Mouse (Mus musculus): ENCODE data around the gene Mab21l1. TPM values are rescaled to one million over a fixed set of nuclear protein-coding genes. Genes with fewer than 3 reads are reported as not detected.

Mab21l1 gene
- polyA plus RNA-seq, 1 experiment from 2014 or later: 0.26 TPM

DNA sequence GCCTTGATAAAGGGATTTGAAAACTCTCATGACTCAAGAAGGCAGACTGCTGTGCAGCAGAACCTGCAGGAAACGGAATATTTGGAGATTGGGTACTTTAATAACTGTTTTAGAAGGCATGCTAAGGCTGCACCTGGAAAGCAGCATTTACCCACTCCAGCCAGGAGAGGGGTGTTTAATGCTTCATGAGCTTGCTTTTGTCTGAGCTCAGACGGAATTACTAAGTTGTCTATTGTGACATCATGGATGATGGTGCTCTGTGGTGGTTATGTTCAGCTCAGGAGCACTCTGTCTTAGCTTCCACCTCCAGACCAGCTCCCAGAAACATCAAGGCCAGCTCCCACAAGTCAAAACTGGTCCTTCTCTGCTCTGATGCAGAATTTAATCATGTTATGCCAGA is 7.5 kb downstream of the Mab21l1 start:
- ATAC-seq: no peak
- H3K4me2 ChIP-seq: no peak overlapping the region
- no peak overlapping the region for H3K4me3 ChIP-seq
- H3K4me1 ChIP-seq: 0 out of 2 replicates have a peak, but pooled peaks cover 4% of the 10 kb centered on the region
- H3K27ac ChIP-seq: no peak overlapping the region
- peaks cover 34% of the 10 kb centered on the region for H3K27me3 ChIP-seq (replicated peaks)
- H3K9ac ChIP-seq: no peak overlapping the region
- H3K36me3 ChIP-seq: no peaks in the 10 kb centered on the region
- no peaks in the 10 kb centered on the region for H3K9me3 ChIP-seq (replicated peaks)
- 57% methylated on average over 2 of the region's 2 CpGs for WGBS (ENCODE audit: insufficient replicate concordance)

GRCm38 (mm10) chr3:55790609-55791008 is 8.3 kb downstream of the Mab21l1 start:
- H3K4me1 ChIP-seq: 0 out of 2 replicates have a peak, but pooled peaks cover 4% of the 10 kb centered on the region
- H3K9me3 ChIP-seq (replicated peaks): no peaks in the 10 kb centered on the region
- no peak overlapping the region for H3K4me2 ChIP-seq
- H3K27ac ChIP-seq: no peak overlapping the region
- no peak for ATAC-seq
- H3K27me3 ChIP-seq (replicated peaks): peaks cover 29% of the 10 kb centered on the region
- no peak overlapping the region for H3K4me3 ChIP-seq
- no peaks in the 10 kb centered on the region for H3K36me3 ChIP-seq
- no peak overlapping the region for H3K9ac ChIP-seq
- WGBS (ENCODE audit: insufficient replicate concordance): 59% methylated on average over 4 of the region's 4 CpGs

DNA sequence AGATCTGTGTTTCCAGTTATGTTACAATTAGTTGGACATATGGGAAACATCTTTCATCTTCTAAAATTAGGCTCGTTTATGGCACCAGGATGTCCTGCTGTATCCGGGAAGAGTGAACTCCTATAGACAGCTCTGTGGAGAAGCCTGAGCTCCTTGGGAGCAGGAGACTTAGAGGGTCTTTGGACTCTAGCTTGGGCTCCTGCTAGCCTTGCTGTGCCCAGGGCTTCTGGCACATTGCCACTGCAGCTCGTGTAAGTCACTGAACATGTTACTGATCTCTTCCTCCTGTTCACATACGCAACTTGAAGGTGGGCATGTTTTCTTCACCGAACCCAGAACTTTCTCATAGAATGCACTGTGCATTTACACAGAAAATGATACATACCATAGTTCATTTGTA is 9.9 kb downstream of the Mab21l1 start:
- Histone ChIP-seq H3K4me3 (no peak overlapping the region), H3K9me3 (replicated peaks) (no peaks in the 10 kb centered on the region), H3K4me1 (0 out of 2 replicates have a peak, but pooled peaks cover 3% of the 10 kb centered on the region), H3K36me3 (no peaks in the 10 kb centered on the region), H3K27ac (no peak overlapping the region), H3K4me2 (no peak overlapping the region), H3K27me3 (replicated peaks) (peaks cover 13% of the 10 kb centered on the region), H3K9ac (no peak overlapping the region)
- ATAC-seq: no peak
- WGBS (ENCODE audit: insufficient replicate concordance): 65% methylated on average over 5 of the region's 5 CpGs

DNA sequence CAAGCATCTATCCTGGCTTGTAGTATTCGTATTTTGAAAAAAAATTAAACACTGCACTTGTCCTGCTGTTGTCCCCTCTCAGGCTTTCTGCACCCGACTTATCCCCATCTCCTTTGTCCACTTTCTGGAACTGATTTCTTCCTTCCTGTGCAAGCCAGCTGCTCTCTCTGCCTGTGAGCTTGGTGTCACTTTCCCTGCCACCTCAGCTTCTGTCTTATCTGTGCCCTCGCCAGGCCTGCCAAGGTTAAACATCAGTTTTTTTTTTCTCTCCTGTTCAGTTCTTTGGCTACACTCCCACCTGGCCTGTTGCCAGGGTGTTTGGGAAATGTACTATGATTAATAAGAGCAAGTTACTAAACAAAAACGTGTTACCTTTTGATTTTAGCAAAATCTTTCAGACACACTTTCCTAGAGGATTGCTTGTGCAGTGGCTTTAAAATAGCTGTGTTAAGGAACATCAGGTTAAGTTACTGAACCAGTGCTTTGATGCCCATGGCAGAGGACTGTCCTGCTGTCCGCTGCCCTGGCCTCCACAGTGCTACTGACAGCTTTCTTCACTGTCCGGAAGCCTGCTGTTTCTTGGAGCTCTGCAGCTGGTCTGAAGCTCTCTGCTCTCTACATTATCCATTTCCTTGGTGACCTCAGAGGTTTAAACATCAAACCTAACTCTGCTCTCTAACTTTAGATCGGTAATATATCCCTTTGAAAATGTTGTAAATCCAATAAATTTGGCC is 11.7 kb downstream of the Mab21l1 start:
- Histone ChIP-seq H3K4me3 (no peak overlapping the region), H3K27ac (no peak overlapping the region)
- WGBS (ENCODE audit: insufficient replicate concordance): 57% methylated on average over 7 of the region's 7 CpGs

DNA sequence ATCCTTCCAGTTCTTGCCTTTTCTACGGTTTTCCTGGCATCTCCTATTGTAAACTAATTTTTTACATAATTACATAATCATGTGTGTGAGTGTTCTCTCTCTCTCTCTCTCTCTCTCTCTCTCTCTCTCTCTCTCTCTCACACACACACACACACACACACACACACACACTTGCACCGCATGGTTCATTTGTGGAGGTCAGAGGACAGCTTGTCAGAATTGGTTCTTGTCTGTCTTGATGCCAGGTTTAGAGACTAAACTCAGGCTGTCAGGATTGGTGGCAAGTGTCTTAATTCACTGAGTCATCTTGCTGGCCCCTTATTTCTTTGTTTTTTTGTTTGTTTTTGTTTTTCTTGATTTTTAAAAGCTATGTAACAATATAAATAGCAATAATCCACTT is 12.5 kb downstream of the Mab21l1 start:
- ATAC-seq: no peak
- no peaks in the 10 kb centered on the region for H3K36me3 ChIP-seq
- WGBS (ENCODE audit: insufficient replicate concordance): 76% methylated on average over 2 of the region's 2 CpGs
- no peaks in the 10 kb centered on the region for H3K4me1 ChIP-seq
- H3K4me2 ChIP-seq: no peak overlapping the region
- H3K9me3 ChIP-seq (replicated peaks): no peaks in the 10 kb centered on the region
- no peaks in the 10 kb centered on the region for H3K27me3 ChIP-seq (replicated peaks)
- no peak overlapping the region for H3K27ac ChIP-seq
- H3K4me3 ChIP-seq: no peak overlapping the region
- no peak overlapping the region for H3K9ac ChIP-seq

More for the DNA sequence above, 11.7 kb downstream of the Mab21l1 start:
- Histone ChIP-seq H3K27me3 (replicated peaks) (no peaks in the 10 kb centered on the region), H3K4me1 (no peaks in the 10 kb centered on the region), H3K9me3 (replicated peaks) (no peaks in the 10 kb centered on the region), H3K4me2 (no peak overlapping the region), H3K9ac (no peak overlapping the region), H3K36me3 (no peaks in the 10 kb centered on the region)
- ATAC-seq: no peak

GRCm38 (mm10) chr3:55814993-55815625 is 32.8 kb downstream of the Mab21l1 start:
- no peak overlapping the region for H3K4me3 ChIP-seq
- no peaks in the 10 kb centered on the region for H3K4me1 ChIP-seq
- no peaks in the 10 kb centered on the region for H3K36me3 ChIP-seq
- ATAC-seq: no peak
- no peak overlapping the region for H3K4me2 ChIP-seq
- H3K27me3 ChIP-seq (replicated peaks): no peaks in the 10 kb centered on the region
- H3K9ac ChIP-seq: no peak overlapping the region
- H3K9me3 ChIP-seq (replicated peaks): no peaks in the 10 kb centered on the region
- WGBS (ENCODE audit: insufficient replicate concordance): 52% methylated on average over 5 of the region's 5 CpGs
- H3K27ac ChIP-seq: no peak overlapping the region

DNA sequence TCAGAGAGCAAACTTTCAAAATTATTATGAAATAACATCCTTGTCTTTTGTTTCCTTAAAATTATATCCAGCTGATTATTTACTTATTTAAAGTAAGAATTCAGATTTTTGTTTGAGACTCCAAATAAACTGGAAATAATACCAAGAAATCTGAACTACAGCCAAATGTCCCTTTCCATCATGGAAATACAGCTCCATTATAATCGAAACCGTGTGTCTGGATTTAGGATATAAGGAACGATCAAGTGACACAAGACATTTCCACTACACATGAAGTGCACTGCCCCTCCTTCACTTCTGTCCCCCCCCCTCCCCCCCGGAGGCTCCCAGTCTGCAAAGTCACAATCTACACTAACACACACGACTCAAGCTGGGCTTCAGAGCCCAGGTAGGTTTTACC is 33.8 kb downstream of the Mab21l1 start:
- H3K4me1 ChIP-seq: no peaks in the 10 kb centered on the region
- H3K4me3 ChIP-seq: no peak overlapping the region
- 44% methylated on average over 5 of the region's 5 CpGs for WGBS (ENCODE audit: insufficient replicate concordance)
- no peak overlapping the region for H3K27ac ChIP-seq
- H3K4me2 ChIP-seq: no peak overlapping the region
- no peaks in the 10 kb centered on the region for H3K9me3 ChIP-seq (replicated peaks)
- H3K27me3 ChIP-seq (replicated peaks): no peaks in the 10 kb centered on the region
- H3K36me3 ChIP-seq: no peaks in the 10 kb centered on the region
- no peak for ATAC-seq
- H3K9ac ChIP-seq: no peak overlapping the region

DNA sequence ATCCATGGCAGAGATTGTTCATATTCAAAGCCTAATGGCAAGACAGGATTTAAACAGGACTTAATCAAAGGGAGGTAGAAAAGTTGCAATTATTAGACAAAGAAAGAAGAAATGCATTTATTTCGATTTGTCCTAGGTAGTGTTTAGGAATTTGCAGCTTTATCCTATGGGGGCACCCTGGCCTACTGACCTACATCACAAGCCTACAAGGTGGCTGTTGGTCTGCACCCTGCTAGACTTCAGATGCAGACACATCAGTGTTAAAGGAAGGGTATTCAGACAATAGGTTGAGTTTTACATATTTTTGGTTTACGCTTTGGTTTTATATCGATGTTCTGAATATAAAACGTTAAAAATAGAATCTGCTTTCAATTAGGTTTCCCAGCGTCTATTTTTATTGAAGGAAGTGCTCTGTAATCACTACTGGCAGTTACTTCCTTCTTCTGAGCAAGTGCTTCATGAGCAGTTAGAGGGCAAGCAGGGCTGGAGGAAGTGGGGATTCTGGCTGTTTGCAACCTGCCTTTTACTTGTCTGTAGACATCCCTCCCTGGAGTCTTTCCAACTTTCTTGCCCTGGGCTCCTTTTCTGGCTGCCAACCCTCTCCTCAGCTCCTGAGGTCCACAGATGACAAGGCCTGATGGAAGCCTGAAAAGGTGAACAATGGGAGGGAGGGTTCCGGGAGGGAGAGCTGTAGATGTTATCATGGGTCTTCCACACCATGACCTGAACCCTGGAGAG is 34.5 kb downstream of the Mab21l1 start:
- Histone ChIP-seq H3K4me3 (no peak overlapping the region), H3K36me3 (no peaks in the 10 kb centered on the region), H3K9me3 (replicated peaks) (no peaks in the 10 kb centered on the region), H3K9ac (no peak overlapping the region), H3K27me3 (replicated peaks) (no peaks in the 10 kb centered on the region), H3K27ac (no peak overlapping the region), H3K4me1 (no peaks in the 10 kb centered on the region), H3K4me2 (no peak overlapping the region)
- no peak for ATAC-seq
- WGBS (ENCODE audit: insufficient replicate concordance): 25% methylated on average over 6 of the region's 6 CpGs

- Histone ChIP-seq H3K9me3 (replicated peaks) (no peaks in the 10 kb centered on the region), H3K4me2 (no peak overlapping the region), H3K27ac (no peak overlapping the region), H3K4me1 (no peaks in the 10 kb centered on the region), H3K36me3 (no peaks in the 10 kb centered on the region), H3K9ac (no peak overlapping the region), H3K4me3 (no peak overlapping the region), H3K27me3 (replicated peaks) (no peaks in the 10 kb centered on the region)
- ATAC-seq: no peak
- 63% methylated on average over 2 of the region's 2 CpGs for WGBS (ENCODE audit: insufficient replicate concordance)
These were observed 35.8 kb downstream of the Mab21l1 start for GRCm38 (mm10) chr3:55818082-55818481.

DNA sequence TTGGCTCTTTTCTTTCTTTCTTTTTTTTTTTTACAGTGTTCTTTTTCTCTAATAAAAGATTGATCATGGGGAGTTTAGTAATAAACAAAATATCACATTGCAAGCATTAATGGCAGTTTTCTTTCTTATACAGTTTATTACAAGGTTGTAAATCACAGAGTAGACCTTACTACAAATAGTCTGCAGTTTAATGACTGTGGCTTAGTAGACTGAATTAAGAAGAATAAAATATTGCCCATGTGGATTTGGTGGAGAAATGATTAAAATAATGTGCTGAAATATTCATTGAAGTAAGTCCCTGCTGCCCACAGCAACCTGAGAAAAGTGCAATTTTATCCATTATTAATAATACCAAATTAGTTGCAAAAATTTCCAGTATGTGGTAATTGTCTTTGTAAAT is 37.3 kb downstream of the Mab21l1 start:
- Histone ChIP-seq H3K36me3 (no peaks in the 10 kb centered on the region), H3K9me3 (replicated peaks) (no peaks in the 10 kb centered on the region), H3K4me3 (no peak overlapping the region), H3K27me3 (replicated peaks) (no peaks in the 10 kb centered on the region), H3K4me1 (no peaks in the 10 kb centered on the region), H3K9ac (no peak overlapping the region), H3K4me2 (no peak overlapping the region), H3K27ac (no peak overlapping the region)
- ATAC-seq: no peak

GRCm38 (mm10) chr3:55824864-55825263 is 42.6 kb downstream of the Mab21l1 start:
- ATAC-seq: no peak
- H3K27me3 ChIP-seq (replicated peaks): no peaks in the 10 kb centered on the region
- no peaks in the 10 kb centered on the region for H3K9me3 ChIP-seq (replicated peaks)
- no peak overlapping the region for H3K9ac ChIP-seq
- no peak overlapping the region for H3K4me2 ChIP-seq
- no peak overlapping the region for H3K27ac ChIP-seq
- 60% methylated on average over 3 of the region's 3 CpGs for WGBS (ENCODE audit: insufficient replicate concordance)
- H3K4me3 ChIP-seq: no peak overlapping the region
- H3K4me1 ChIP-seq: peaks cover 24% of the 10 kb centered on the region
- no peaks in the 10 kb centered on the region for H3K36me3 ChIP-seq

Data from liver, embryonic 12.5 days (tissue).